Mouse (Mus musculus) heart, embryonic 15.5 days (tissue): ENCODE data around the gene Myo18a. TPM values are rescaled to one million over a fixed set of nuclear protein-coding genes. Genes with fewer than 3 reads are reported as not detected.

Experiments
- ATAC-seq: fragments of 200-750 bp; cut with Nextera tagmentation; replicated peaks from 2 replicates; pipeline ENCODE4 v1.8.0; 2017; ENCODE audit warnings: low read depth, moderate TSS enrichment; ENCODE audit not compliant: insufficient number of reproducible peaks, insufficient read depth, low FRiP score
- H3K27ac ChIP-seq: fragments of 300-500 bp; sonication (generic); 2 replicates; pipeline ENCODE4 v1.5.1; 2015; ENCODE audit warnings: mild to moderate bottlenecking, inconsistent platforms
- H3K27me3 ChIP-seq: fragments of 300-500 bp; sonication (generic); 2 replicates; pipeline ENCODE4 v1.6.1; 2015; ENCODE audit warnings: inconsistent platforms
- H3K36me3 ChIP-seq: fragments of 300-500 bp; sonication (generic); 2 replicates; pipeline ENCODE4 v1.6.1; 2015; ENCODE audit warnings: mild to moderate bottlenecking, inconsistent platforms
- H3K4me1 ChIP-seq: fragments of 300-500 bp; sonication (generic); replicated peaks from 2 replicates; pipeline ENCODE4 v1.6.1; 2015; ENCODE audit warnings: inconsistent platforms
- H3K4me2 ChIP-seq: fragments of 300-500 bp; sonication (generic); 2 replicates; pipeline ENCODE4 v1.6.1; 2015; ENCODE audit warnings: inconsistent platforms, mild to moderate bottlenecking, moderate library complexity
- H3K4me3 ChIP-seq: fragments of 300-500 bp; sonication (generic); 2 replicates; pipeline ENCODE4 v1.5.1; 2015; ENCODE audit warnings: mild to moderate bottlenecking, inconsistent platforms
- H3K9ac ChIP-seq: fragments of 300-500 bp; sonication (generic); 2 replicates; pipeline ENCODE4 v1.6.1; 2015; ENCODE audit warnings: mild to moderate bottlenecking, inconsistent platforms
- H3K9me3 ChIP-seq: fragments of 300-500 bp; sonication (generic); replicated peaks from 2 replicates; pipeline ENCODE4 v1.6.1; 2016; ENCODE audit warnings: inconsistent platforms
- WGBS: fragments of 180-500 bp; shearing (Covaris S2); methylation state at CpG from one replicate; pipeline ENCODE4 v1.1.7; 2015; ENCODE audit warnings: mixed read lengths; 5-methylcytosine and 5-hydroxymethylcytosine counted together
- polyA plus RNA-seq: library from polyadenylated mRNA; unstranded; fragments of >200 nt; fragmentation: Nextera tagmentation; extraction: Ambion mirVana; gene quantifications from 2 replicates; pipeline ENCODE4 v1.2.1, GENCODE M21; 2015

The Myo18a gene
- polyA plus RNA-seq, 1 experiment from 2014 or later = 107 TPM

- H3K9ac ChIP-seq = no peak overlapping the region
- no peak for ATAC-seq
- no peaks in the 10 kb centered on the region for H3K9me3 ChIP-seq
- H3K4me1 ChIP-seq = peaks cover 49% of the 10 kb centered on the region
- WGBS = 59% methylated on average over 6 of the region's 6 CpGs
- no peak overlapping the region for H3K4me2 ChIP-seq
- H3K27ac ChIP-seq = no peak overlapping the region
- no peaks in the 10 kb centered on the region for H3K27me3 ChIP-seq
- H3K36me3 ChIP-seq = no peaks in the 10 kb centered on the region
- H3K4me3 ChIP-seq = no peak overlapping the region
Observed at GRCm38 (mm10) chr11:77874685-77875231, 111.7 kb downstream of the Myo18a start.

GRCm38 (mm10) chr11:77875269-77875668, 112.2 kb downstream of the Myo18a start:
- 54% methylated on average over 5 of the region's 5 CpGs for WGBS
- H3K27ac ChIP-seq = no peak overlapping the region
- H3K4me3 ChIP-seq = no peak overlapping the region
- H3K36me3 ChIP-seq = no peaks in the 10 kb centered on the region
- H3K9me3 ChIP-seq = no peaks in the 10 kb centered on the region
- H3K4me1 ChIP-seq = peaks cover 49% of the 10 kb centered on the region
- ATAC-seq = no peak
- H3K9ac ChIP-seq = no peak overlapping the region
- H3K27me3 ChIP-seq = no peaks in the 10 kb centered on the region
- H3K4me2 ChIP-seq = no peak overlapping the region

DNA sequence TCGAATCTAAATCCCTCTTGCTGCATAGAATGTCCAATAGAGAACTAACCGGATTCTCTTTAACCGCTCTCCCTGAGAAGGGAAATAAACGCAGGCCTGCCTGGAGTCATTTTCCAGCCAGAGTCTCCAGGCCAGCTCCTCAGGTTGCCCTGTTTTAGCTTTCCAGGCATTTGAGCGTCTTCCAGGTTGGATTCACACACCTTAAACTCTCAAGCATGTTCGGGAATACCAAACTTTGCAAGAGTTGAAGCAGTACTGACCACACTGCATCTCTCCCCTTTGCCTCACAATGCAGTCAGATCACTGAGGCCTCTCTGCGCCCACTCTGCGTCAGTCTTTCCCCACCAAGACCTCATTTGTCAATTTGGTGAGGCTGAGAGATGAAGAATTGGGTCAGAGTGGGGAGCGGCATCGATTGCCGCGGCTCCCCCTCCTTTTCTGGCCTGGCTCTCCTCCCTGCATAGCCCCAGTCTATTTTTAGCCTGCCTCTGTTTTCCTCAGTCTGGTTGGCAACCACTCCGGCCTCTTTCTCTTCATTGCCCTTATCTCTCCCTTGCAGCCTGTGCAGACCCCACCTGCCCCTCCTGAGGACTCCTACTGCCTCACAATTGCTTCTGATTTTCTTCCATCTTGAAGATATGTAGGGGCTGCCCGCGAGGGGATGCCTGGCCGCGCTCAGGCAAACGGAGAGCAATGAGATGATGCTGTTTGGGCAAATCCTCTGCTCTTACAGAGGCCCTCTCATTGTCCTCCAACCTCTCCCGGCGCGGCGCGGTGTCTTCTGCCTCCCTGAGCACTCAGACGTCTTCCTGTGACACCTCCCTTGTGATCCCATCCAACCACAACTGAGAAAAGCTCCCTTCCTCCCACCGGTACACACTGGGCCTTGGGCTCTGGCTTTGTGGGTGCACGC, 113.1 kb downstream of the Myo18a start:
- peak; percentile 66 for ATAC-seq
- H3K9ac ChIP-seq = no peak overlapping the region

GRCm38 (mm10) chr11:77876760-77877148, 113.7 kb downstream of the Myo18a start:
- H3K27ac ChIP-seq = peak overlapping the region; percentile 86
- H3K9ac ChIP-seq = no peak overlapping the region
- peaks cover 42% of the 10 kb centered on the region for H3K4me1 ChIP-seq
- H3K4me3 ChIP-seq = no peak overlapping the region
- peak overlapping the region; percentile 49 for H3K4me2 ChIP-seq
- H3K36me3 ChIP-seq = no peaks in the 10 kb centered on the region
- 39% methylated on average over 11 of the region's 11 CpGs for WGBS
- H3K27me3 ChIP-seq = no peaks in the 10 kb centered on the region
- ATAC-seq = peak; percentile 43; the same call in 1 of the 2 replicates
- H3K9me3 ChIP-seq = no peaks in the 10 kb centered on the region

More for the DNA sequence above, 113.1 kb downstream of the Myo18a start:
- no peaks in the 10 kb centered on the region for H3K36me3 ChIP-seq
- peak overlapping the region; percentile 86 for H3K27ac ChIP-seq
- H3K4me3 ChIP-seq = peak overlapping the region; percentile 3; the same call in 1 of the 2 replicates
- no peaks in the 10 kb centered on the region for H3K27me3 ChIP-seq
- H3K4me2 ChIP-seq = peak overlapping the region; percentile 49
- WGBS = 30% methylated on average over 26 of the region's 26 CpGs
- H3K9me3 ChIP-seq = no peaks in the 10 kb centered on the region
- peaks cover 47% of the 10 kb centered on the region for H3K4me1 ChIP-seq

DNA sequence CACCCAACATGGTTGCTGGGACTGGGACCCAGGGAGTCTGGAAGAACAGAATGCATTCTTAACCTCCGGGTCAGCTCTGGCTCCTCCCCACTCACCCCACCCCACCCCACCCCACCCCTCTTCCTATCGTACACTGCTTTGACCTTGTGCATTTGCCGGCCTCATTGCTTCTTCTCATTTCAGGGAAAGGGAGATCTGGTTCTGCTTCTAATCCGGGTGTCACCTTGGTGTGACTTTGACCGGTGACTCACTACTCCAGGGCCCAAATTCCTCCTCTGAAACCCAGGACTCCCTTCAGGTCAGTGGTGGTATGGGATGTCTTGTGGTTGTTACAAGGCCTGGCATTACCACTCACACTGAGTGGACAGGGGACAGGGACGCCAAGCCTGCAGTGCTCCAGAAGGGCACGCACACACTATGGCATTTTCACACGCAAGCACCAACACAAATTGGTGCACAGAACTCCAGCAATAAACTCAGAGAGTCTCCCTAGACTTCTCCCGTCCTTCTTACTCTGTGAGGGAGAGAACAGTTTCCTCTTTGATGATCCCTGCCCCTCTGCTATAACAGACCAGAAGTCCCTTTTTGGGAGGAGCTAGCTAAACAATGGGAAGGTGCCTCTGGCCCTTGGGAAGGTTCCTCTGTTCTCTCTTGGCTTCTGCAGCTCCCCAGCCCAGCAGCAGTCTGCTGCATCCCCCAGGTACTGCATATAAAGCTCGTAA, 121.6 kb downstream of the Myo18a start:
- Histone ChIP-seq H3K9me3 (no peaks in the 10 kb centered on the region), H3K4me1 (peaks cover 39% of the 10 kb centered on the region), H3K4me2 (peak overlapping the region; percentile 36), H3K27me3 (no peaks in the 10 kb centered on the region), H3K27ac (peak overlapping the region; percentile 76), H3K36me3 (no peaks in the 10 kb centered on the region), H3K4me3 (0 out of 2 replicates have a peak overlapping the region, but pooled peaks have one; percentile 1), H3K9ac (peak overlapping the region; percentile 20; the same call in 1 of the 2 replicates)
- peak; percentile 28; the same call in 1 of the 2 replicates for ATAC-seq
- 36% methylated on average over 10 of the region's 10 CpGs for WGBS

DNA sequence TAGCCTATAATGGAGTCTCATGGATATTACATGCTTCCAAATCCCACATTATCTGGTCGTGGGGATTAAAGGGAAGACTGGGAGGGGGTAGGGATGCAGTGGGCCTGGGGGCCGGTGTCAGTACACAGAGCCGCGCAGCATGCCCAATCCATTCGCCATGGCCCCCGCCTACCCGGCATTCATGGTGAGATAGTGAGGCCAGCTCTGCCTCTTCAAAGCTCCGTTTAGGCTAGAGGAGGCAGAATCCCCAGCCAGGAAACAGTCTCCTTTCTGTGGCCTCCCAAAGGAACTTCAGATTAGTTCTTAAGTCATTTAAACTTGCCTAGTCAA, 122.2 kb downstream of the Myo18a start:
- Histone ChIP-seq H3K27ac (peak overlapping the region; percentile 76), H3K27me3 (no peaks in the 10 kb centered on the region), H3K36me3 (no peaks in the 10 kb centered on the region), H3K4me1 (peaks cover 39% of the 10 kb centered on the region), H3K9me3 (no peaks in the 10 kb centered on the region), H3K9ac (peak overlapping the region; percentile 20; the same call in 1 of the 2 replicates), H3K4me3 (0 out of 2 replicates have a peak overlapping the region, but pooled peaks have one; percentile 1), H3K4me2 (peak overlapping the region; percentile 36)
- WGBS = 42% methylated on average over 8 of the region's 8 CpGs
- ATAC-seq = no peak

- no peaks in the 10 kb centered on the region for H3K9me3 ChIP-seq
- peak; percentile 67; the same call in 1 of the 2 replicates for ATAC-seq
- no peaks in the 10 kb centered on the region for H3K27me3 ChIP-seq
- H3K4me1 ChIP-seq = peaks cover 39% of the 10 kb centered on the region
- 30% methylated on average over 17 of the region's 17 CpGs for WGBS
- no peak overlapping the region for H3K4me3 ChIP-seq
- H3K27ac ChIP-seq = 0 out of 2 replicates have a peak overlapping the region, but pooled peaks have one; percentile 7
- H3K9ac ChIP-seq = no peak overlapping the region
- H3K36me3 ChIP-seq = no peaks in the 10 kb centered on the region
- H3K4me2 ChIP-seq = 0 out of 2 replicates have a peak overlapping the region, but pooled peaks have one; percentile 4
Observed at GRCm38 (mm10) chr11:77887373-77887960, 124.4 kb downstream of the Myo18a start.

GRCm38 (mm10) chr11:77888846-77889245, 125.8 kb downstream of the Myo18a start:
- Histone ChIP-seq H3K4me1 (peaks cover 50% of the 10 kb centered on the region), H3K9me3 (no peaks in the 10 kb centered on the region), H3K36me3 (no peaks in the 10 kb centered on the region), H3K9ac (no peak overlapping the region), H3K4me3 (no peak overlapping the region), H3K27me3 (no peaks in the 10 kb centered on the region), H3K4me2 (no peak overlapping the region), H3K27ac (no peak overlapping the region)
- ATAC-seq = no peak
- WGBS = 90% methylated on average over 5 of the region's 5 CpGs

GRCm38 (mm10) chr11:77889484-77889883, 126.4 kb downstream of the Myo18a start:
- H3K4me1 ChIP-seq = peaks cover 50% of the 10 kb centered on the region
- no peak overlapping the region for H3K4me3 ChIP-seq
- no peak overlapping the region for H3K27ac ChIP-seq
- H3K9ac ChIP-seq = no peak overlapping the region
- no peak for ATAC-seq
- no peaks in the 10 kb centered on the region for H3K36me3 ChIP-seq
- no peaks in the 10 kb centered on the region for H3K9me3 ChIP-seq
- H3K27me3 ChIP-seq = no peaks in the 10 kb centered on the region
- WGBS = 39% methylated on average over 1 of the region's 2 CpGs
- H3K4me2 ChIP-seq = no peak overlapping the region

GRCm38 (mm10) chr11:77890648-77891258, 127.7 kb downstream of the Myo18a start:
- Histone ChIP-seq H3K4me2 (no peak overlapping the region), H3K4me1 (peaks cover 39% of the 10 kb centered on the region), H3K9me3 (no peaks in the 10 kb centered on the region), H3K27ac (no peak overlapping the region), H3K27me3 (no peaks in the 10 kb centered on the region), H3K9ac (no peak overlapping the region), H3K4me3 (no peak overlapping the region), H3K36me3 (no peaks in the 10 kb centered on the region)
- 64% methylated on average over 2 of the region's 2 CpGs for WGBS
- ATAC-seq = no peak
